Mouse (Mus musculus) layer of hippocampus, postnatal 10 days (tissue): Measurements from ENCODE around the gene Itga2b. TPM values are rescaled to one million over a fixed set of nuclear protein-coding genes. Genes with fewer than 3 reads are reported as not detected.

Experiments
- microRNA-seq, 2 experiments: library from miRNA; unstranded; fragments of <30 nt; microRNA quantifications; one replicate each; pipeline ENCODE4 v1.2.0; 2021
- total RNA-seq, 2 experiments: library from RNA; stranded (reverse); gene quantifications; 2 replicates each; pipeline ENCODE4 v1.2.3; 2021

The Itga2b gene
- total RNA-seq, 2 experiments from 2014 or later: 3.6 to 3.7 TPM

Small RNAs within 50 kb of the gene (microRNA-seq; reads per million reads assigned to microRNA genes)
- 0 reads per million in 2 experiments for gene Mir6930

Other genes with a start within 250 kb of the Itga2b start
- gene Hdac5, start 240.0 kb downstream of the Itga2b start, total RNA-seq: 100 to 1,000 TPM; 164 to 207 TPM
- 1 to 10 TPM in 1 of 2 experiments, under 1 TPM in 1; 0.94 to 1.0 TPM for gene BC030867, start 221.2 kb downstream of the Itga2b start, total RNA-seq
- gene Asb16, start 201.4 kb downstream of the Itga2b start, total RNA-seq: under 1 TPM; 0.64 to 0.76 TPM
- gene Tmub2, start 185.2 kb downstream of the Itga2b start, total RNA-seq: 10 to 100 TPM; 55.2 to 60.4 TPM
- 100 to 1,000 TPM; 146 to 150 TPM for gene Atxn7l3, start 173.5 kb downstream of the Itga2b start, total RNA-seq
- 100 to 1,000 TPM; 112 to 125 TPM for gene Ubtf, start 150.4 kb downstream of the Itga2b start, total RNA-seq
- gene Slc4a1, start 103.9 kb downstream of the Itga2b start, total RNA-seq: under 1 TPM; 0.32 to 0.54 TPM
- 100 to 1,000 TPM; 356 to 431 TPM for gene Rundc3a, start 76.7 kb downstream of the Itga2b start, total RNA-seq
- 10 to 100 TPM; 74.8 to 80.1 TPM for gene Slc25a39, start 62.2 kb downstream of the Itga2b start, total RNA-seq
- 10 to 100 TPM; 81.8 to 83.7 TPM for gene Grn, start 39.8 kb downstream of the Itga2b start, total RNA-seq
- 100 to 1,000 TPM; 115 TPM for gene Fam171a2, start 22.4 kb downstream of the Itga2b start, total RNA-seq
- 10 to 100 TPM; 47.0 to 51.1 TPM for gene Gpatch8, start 86.3 kb upstream of the Itga2b start, total RNA-seq
- gene Gm11627, start 109.3 kb upstream of the Itga2b start, total RNA-seq: 1 to 10 TPM; 6.0 to 7.1 TPM
- gene Fzd2, start 134.3 kb upstream of the Itga2b start, total RNA-seq: 10 to 100 TPM in 1 of 2 experiments, 1 to 10 TPM in 1; 9.3 to 10.2 TPM
- not detected for gene Meioc, start 193.6 kb upstream of the Itga2b start, total RNA-seq
- gene Ccdc43, start 227.7 kb upstream of the Itga2b start, total RNA-seq: 10 to 100 TPM; 28.3 to 36.1 TPM